Mouse (Mus musculus) 416B (cell line): Measurements from ENCODE around the gene Tbx5.
A peak's percentile ranks its signal among the peaks of the same experiment; 100 is the strongest.

Experiments used
- DNase-seq: peaks from one replicate; pipeline ENCODE4 v3.0.0; 2011; ENCODE audit warnings: low read depth

Gene Tbx5

DNA sequence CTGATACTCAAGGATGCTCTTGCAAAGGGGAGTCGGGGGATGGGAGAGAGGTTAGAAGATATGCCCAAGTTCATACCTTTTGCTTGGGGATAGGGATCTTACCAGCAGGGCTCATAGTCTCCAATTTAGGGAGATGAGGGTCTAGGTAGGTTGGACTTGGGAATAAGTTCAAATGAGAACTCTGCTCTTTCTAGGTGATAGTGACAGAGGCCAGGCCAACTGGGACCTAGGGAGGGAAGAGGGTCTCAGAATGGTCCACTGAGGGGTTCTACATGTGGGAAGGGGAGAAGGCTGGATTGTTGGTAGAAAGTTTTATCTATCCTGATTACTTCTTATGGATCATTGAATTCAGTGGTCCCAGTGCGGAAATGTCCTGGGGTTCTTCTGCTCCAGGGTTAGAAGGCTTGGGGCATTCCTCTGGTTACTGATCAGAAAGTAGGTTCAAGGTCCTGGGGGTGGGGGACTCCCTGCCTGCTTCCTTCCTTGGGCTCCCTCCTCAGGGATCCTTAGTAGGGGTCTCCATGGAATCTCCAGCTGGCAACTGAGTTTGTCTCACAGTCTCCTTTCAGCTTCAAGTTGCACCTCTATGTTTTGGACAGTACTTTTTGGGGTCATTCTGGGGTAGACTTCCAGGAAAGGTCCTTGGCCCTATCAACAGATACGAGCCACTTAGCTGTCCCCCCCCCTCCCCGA lies 10.4 kb downstream of the Tbx5 start:
- DNase-seq: no peak

DNA sequence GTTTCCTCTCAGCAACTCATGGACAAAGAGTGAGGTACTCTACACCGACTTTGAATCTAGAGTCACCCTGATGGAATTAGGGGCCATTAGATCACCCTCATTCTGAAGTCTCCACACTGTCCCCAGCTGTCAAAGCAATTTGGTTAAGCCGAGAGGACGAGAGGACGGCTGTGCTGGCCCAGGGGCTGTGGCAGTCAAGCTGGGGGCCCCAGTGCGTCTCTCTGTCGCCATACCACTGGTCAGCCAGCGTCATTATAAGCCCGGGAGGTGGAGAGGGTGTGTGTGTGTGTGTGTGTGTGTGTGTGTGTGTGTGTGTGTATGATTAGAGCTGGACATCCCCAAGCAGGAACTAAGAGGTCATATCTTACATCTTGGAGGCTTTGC lies 10.9 kb downstream of the Tbx5 start:
- no peak for DNase-seq

DNA sequence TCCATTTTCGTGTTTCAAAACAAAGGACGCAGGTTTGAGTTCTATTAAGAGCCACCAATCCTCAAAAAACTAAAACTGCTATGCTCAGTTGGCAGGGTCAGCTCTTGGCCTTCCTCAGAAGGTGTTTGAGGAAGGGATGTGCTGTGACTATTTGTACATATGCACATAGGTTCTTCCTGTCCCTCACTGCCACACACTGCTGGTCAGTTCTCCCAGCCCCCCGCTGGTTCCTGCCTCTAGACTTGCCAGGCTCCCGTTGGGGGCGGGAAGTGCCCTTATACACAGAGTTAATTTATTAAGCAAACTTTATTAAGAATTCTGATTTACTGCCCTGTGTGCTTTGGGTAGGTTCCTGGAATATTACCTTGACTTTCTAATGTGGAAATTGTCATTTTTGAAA lies 11.9 kb downstream of the Tbx5 start:
- DNase-seq: no peak

DNA sequence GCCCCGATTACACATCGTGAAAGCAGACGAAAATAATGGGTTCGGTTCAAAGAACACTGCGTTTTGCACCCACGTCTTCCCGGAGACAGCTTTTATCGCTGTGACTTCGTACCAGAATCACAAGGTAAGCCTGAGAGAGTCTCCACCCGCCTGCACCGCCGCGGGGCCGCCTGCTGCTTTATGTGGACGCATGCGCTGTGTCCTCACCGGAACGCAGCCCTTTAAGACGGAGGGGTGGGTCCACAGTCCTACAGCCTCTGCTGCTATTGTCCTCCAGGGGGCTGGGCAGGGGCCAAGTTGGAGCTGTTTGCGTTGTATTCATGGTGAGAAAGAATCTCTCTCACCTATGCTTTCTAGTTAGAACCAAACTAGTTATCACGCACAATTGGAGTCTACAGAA lies 12.5 kb downstream of the Tbx5 start:
- no peak for DNase-seq

DNA sequence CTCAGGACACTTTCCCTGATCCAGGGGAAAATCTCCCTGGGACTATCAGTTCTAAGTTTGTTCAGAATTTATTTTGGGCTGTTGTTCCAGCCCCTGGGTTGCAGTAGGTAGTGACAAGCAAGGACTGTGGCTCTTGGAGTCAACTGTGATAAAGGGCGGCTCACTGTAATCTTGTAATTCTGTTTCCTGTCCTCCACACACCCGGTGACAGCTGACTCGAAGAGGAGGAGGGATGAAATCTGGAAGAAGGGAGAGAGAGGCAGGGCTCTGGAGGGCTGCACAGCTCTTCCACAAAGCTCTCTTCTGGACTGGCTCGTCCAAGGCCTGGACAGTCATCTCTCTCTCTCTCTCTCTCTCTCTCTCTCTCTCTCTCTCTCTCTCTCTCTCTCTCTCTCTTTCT lies 24.6 kb downstream of the Tbx5 start:
- DNase-seq: no peak

DNA sequence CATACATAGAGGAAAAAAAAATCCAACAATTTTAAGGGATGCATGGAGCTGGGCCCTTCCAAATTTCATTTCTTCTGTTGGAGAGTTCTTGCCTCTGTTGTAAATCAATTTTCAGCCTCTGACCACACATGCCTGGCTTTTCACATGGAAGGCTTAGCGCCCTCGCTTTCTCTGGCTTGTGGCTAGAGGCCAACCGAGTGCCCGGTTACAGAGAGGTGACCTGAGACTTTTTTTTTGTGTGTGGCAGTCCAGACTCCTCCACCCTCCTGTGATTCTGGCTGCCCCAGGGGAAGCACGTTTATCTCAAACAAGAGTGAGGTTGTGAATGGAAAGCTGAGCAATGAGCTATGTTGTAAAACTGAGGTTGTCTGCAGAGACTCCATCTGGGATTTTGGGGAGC lies 28.8 kb downstream of the Tbx5 start:
- DNase-seq: no peak

DNA sequence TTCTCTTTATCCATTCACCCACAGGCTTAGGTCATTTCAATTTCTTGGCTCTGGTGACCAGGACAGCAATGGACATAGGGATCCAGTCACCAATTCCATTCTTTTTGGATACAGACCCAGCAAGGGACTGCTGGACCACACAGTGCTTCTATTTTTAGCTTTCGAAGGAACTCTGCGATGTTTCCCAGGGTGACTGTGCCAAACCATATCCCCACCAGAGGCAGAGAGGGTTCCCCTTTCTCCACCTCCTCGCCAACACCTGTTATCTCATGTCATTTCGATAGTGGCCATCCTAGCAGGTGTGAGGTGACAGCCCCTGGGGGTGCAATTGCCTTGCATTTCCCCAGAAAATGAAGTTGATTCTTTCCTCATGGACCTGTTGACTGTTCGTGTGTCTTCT lies 30.0 kb downstream of the Tbx5 start:
- no peak for DNase-seq

DNA sequence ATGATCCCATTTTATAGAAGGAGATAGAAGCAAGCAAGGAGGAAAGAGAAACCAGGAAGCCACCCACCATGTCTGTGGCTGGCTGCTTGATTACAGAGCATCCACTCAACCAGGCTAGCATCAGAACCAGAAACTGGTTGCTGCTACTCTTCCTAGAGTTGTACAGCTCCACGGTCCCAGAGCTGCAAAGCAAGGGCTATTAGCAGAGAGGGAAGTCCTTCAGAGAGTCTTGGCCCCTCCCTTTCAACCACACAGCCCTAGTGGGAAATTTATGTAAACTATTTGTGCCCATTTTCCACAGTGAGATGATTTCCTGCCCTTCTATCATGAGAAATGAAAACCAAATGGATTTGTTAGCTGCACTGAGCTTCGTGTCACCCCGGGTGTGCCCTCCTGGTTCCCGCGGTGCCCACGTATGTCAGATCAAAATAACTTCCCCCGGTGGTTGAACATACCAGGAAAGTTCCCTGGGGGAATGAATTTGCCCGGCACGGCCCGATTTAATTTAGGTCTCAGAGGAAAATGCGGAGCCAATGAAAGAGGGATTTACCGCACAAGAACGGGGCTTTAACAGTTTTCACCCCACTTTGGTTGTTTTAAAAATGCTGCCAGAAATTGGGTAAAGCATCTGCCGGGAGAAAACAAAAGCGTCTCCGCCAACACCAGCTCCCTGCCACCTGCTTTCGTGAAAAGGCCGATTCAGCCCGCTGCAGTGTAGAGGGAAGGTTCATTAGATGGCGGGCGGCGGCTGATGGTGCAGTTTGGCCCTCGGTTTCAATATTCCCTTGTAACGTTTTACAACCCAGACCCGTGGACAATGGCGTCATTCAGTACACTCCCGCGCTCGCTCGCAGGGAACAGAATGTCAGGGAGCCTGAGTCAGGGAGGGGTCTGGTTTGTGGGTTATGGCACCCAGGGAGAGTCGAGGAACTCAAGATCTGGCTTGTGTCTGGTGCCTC lies 34.1 kb downstream of the Tbx5 start:
- no peak for DNase-seq

DNA sequence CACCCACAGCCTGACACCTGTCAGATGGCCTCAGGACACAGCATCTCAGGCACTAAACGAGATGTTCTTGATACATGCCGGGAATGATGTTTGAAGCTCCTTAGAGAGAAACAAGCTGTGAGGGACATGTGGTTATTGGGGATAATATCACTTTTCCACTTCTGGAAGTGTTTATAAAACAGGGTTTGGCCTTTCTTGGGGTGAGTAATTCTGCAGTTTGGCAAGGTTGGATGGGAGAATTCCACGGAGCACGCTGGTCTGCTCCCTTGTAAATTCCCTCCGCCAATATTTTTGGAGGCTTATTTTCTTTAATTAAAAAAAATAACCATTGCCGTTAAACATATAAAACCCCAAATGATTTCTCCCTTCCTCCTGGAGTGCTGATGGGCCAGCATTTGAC lies 35.5 kb downstream of the Tbx5 start:
- no peak for DNase-seq

DNA sequence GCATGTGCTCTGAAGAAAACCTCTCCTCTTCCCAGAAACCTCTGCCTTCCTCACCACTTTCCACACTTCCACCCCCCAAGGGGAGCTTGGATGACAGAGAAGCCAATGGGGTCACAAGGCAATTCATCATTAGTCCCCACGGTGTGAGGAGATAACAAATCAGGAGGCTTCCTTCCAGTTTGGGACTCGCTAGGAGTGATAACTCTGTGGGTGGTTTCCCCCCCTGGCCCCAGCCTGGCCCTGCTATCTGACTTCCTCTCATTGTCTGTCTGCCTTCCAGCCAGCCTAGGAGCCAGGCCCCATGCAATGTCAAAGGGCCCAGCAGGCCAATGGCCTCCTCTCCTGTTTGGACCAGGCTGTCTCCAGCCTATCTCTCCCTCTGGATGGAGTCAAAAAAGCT lies 43.0 kb downstream of the Tbx5 start:
- no peak for DNase-seq

DNA sequence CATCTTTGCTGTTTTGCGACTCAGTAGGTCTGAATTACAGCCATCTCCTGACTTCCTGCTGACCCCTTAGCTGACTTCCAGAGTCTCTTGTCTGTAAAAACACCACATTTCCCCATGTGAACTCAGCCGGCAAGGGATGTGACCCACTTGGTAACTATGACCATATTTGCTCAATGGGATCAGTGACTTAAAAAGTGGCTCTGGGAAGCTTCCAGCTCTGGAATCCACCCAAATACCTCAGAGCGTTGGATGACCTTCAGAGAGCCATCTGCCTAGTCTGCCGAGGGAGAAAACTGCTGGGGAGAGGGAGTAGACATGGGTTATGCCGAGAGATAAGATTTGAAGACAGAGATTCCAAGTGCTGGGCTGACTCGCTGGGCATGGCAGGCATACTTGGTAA lies 44.7 kb downstream of the Tbx5 start:
- DNase-seq: no peak

DNA sequence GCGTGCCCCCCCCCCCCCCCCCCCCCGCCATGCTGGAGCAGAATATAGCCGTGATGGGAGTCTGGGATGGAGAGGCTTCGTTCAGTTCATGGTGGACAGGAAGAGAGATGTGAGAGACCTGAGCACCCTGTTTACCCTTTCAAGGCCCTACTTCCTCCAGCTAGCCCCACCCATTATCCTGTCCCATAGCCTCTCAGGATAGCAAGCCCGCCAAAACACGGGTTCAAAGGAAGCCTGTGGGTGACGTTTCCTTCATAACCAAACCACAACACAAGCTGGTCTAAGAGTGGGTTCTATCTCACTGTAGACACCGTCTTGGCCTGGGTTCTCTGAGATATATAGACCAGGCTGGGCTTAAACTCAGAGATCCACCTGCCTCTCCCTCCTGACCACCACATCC lies 53.1 kb downstream of the Tbx5 start:
- no peak for DNase-seq

DNA sequence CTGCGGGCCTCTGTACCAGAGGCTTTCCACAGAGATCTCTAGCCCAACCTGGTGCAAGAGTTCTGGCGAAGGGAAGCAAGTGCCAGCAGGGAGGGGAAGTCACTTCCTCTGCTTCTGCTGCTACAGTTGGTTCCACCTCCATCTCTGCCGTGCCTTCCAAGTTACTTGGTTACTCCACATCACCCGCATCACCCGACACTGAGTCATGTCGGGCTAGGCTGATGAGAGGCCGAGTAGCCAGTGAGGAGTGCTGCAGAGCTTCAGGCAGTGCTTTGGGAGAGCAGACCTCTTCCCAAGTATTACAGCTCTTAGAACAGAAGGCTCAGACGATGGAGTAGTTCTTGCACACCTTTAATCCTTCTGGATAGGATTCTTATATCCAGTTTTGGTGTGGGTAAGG lies 54.9 kb downstream of the Tbx5 start:
- DNase-seq: no peak

DNA sequence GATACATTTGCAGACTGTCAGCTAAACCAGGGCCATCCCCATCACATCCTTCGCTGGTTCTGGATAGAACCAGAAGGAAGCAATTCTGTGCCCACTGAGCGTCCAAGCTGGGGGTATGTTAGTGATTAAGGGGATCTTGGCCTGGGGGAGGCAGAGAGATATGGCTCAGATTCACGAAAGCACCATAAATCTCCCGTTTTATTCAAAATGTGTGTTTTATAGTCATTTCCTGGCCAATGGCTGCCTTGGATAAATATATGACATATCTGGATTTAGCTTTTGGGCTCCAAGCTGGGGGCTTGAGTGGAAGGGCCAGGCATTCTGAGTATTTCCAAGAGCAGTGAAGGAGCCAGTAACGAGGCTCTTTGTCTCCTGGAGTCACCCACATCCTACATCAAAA lies 59.5 kb downstream of the Tbx5 start:
- no peak for DNase-seq

DNA sequence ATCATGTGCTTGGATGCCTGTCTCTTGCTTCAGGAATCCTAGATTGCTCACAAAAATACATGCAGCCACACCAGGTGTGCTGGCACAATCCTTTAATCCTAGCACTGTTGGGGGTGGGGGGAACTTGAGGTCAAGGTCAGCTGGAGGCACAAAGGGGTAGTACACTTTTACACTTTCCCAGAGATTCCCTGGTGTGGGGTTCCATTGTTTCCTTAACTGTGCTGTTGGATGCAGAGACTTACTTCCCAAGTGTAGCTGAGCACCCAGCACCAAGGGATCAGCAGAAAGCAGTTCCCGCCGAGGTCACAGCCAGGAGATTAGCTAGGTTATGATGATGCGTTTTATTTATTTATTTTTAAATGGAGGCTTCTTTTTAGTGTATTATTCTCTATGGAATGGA lies 60.6 kb downstream of the Tbx5 start:
- DNase-seq: no peak

DNA sequence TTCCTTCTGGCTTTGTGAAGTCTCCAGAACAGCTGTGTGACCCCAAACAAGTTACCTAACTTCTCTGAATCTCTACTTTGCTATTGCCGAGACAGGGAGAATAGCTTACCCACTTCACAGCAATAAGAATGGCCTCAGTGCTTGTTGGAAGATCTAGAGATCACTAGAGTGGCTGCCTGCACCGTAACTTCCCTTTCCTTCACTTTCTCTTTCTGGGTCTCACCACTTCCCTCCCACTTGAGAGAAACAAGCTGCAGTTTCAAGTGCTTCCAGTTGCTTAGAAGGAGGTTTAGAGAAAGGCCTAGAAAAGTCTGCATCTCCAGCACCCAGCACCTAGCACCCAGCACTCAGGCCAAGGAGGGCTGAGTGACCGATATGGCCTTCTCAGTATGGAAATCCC lies 64.1 kb downstream of the Tbx5 start:
- DNase-seq: no peak

DNA sequence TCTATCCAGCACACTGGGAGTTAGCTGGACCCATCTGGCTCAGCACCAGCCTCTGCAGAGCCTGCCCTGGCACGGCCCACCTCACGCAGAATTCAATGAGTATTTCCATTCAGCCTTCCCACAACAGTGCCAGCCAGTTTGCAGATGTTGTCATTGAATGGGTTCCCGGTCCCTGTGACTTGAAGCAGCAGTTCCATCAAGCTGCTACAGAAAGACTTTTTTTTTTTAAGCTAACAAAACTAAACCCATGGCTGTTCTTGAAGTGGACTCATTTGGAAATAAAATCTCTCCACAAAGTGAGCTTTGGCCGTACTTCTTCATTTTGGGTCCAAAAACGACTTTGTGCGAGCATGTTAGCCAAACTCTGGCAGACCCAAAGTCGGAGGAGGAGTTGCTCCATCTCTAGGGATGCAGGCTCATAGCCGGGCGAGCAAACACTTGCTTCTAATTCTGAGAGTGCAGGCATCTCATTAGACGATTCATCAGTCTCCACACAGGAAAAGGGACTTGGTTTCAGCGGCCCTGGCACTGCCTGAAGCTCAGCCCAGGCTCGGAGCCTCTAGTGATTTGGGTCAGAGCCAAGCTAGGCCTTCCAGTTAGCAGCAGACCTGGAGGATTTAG lies 84.2 kb downstream of the Tbx5 start:
- DNase-seq: no peak

DNA sequence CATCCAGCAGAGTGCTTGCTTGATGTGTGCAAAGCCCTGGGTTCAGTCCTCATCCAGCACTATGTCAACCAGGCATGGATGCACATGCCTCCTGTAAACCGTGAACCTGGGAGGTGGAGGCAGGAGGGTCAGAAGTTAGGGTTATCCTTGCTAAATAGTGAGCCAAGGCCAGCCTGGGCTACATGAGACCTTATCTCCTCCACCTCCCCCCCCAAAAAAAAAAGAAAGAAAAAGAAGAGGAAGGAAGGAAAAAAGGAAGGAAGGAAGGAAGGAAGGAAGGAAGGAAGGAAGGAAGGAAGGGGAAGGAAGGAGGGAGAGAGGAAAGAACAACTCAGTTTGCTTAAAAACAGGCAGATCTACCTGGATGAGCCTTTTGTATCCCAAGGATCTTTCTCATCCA lies 85.9 kb downstream of the Tbx5 start:
- DNase-seq: peak; percentile 62

DNA sequence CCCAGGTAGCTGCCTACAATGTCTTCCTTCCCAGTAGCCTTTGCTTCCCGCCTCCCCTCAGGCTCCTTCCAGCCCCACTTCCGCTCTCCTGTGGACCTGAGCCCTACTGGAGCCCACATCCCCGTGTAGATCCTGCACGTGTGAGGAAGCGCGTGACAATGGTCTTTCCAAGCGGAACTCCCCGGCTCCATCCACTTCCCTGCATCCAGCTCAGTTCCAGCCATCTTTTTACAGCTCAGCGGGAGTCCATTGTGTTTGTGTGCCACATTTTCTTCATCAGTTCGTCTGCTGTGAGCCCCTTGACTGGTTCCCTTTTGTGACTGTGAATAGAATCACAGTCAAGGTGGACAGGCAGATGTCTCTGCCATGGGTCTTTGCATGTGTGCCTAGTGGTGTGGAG lies 88.5 kb downstream of the Tbx5 start:
- DNase-seq: no peak

DNA sequence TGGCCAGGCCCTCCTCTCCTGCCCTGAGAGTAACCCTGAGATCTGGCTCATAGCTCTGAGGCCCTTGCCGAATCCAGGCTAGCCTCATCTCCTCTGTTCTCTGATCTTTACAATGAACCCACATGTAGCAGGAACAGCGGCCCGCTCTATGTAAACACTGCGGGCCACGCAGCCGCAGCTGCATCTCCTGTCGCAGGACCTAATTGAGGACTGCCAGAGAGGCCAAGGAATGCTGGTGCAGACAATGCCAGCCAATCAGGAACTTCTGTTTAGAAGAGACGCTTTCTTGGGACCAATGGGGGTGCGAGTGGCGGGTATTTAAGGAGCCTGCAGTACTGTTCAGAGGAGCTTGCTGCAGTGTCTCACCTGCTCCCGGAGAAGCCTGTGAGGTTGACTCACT lies 89.8 kb downstream of the Tbx5 start:
- no peak for DNase-seq
